Comparison of ENCODE assay signal across 8 mouse cellular contexts in genomic region chr11:69364910-69365309, GRCm38 (mm10). TPM values are rescaled to one million over a fixed set of nuclear protein-coding genes. Genes with fewer than 3 reads are reported as not detected.
DNase-seq lines count a peak whose midpoint lies in the region; ATAC-seq and TF ChIP-seq lines count a peak whose summit lies in the region.

No protein-coding gene starts in this region.

- peak overlapping the region; percentile 35 for H3K4me2 ChIP-seq in hindbrain, embryonic 11.5 days (replicated peaks; ENCODE audit: low read depth, low read length)

- in situ Hi-C loops in Patski (cut with MboI; ENCODE audit: low pct_unique_long_range_greater_than_20kb), result no loop called here

- POLR2A ChIA-PET in Patski (lab: Charles Lee), result no interaction called here

- TF ChIP-seq POLR2A in olfactory bulb, adult 2 months (IDR thresholded peaks at IDR 0.05; ENCODE audit: insufficient read depth, low read depth, low read length), result no peak

- no peaks in the 10 kb centered on the region for H3K9me3 ChIP-seq in hindbrain, embryonic 11.5 days (ENCODE audit: control insufficient read depth, low read length)

- peak; percentile 14 for ATAC-seq in Patski
- ATAC-seq in hindbrain, embryonic 11.5 days (ENCODE audit: low FRiP score), result peak; percentile 20; the same call in 1 of the 2 replicates

- peak; percentile 72 for DNase-seq in Patski (ENCODE audit: low read depth, low spot score)
- DNase-seq in cerebellum, postnatal 25 days, result peak; percentile 91 to 93
- DNase-seq in frontal cortex, postnatal 36 days (ENCODE audit: low spot score in 2 of 2), result peak; percentile 88 to 91
- peak; percentile 63 for DNase-seq in hindbrain, embryonic 11.5 days (ENCODE audit: low spot score)
- peak; percentile 75 for DNase-seq in layer of hippocampus, adult 9-10 months (ENCODE audit: low spot score)
- DNase-seq in lung, adult 18-20 months, result peak; percentile 98 to 99
- DNase-seq in urinary bladder, adult 18-20 months (ENCODE audit: low spot score in 2 of 2), result peak; percentile 86 to 88

- peaks cover 19% of the 10 kb centered on the region for H3K4me1 ChIP-seq in hindbrain, embryonic 11.5 days (replicated peaks; ENCODE audit: control insufficient read depth, insufficient read depth, low read length)
- peaks cover 39% of the 10 kb centered on the region for H3K4me1 ChIP-seq in olfactory bulb, adult 2 months (ENCODE audit: control insufficient read depth, insufficient read depth, low read length)

- CTCF ChIA-PET in Patski (lab: Charles Lee), result interaction anchor here (0.9 kb wide), 1 partner anchor 13 kb away, joined by 3 read pairs; no protein-coding TSS in a partner anchor

- no peaks in the 10 kb centered on the region for H3K27me3 ChIP-seq in Patski
- no peaks in the 10 kb centered on the region for H3K27me3 ChIP-seq in hindbrain, embryonic 11.5 days (ENCODE audit: control insufficient read depth, insufficient read depth, low read length)

- 0% methylated on average over 6 of the region's 6 CpGs for WGBS in hindbrain, embryonic 11.5 days
- WGBS in olfactory bulb, adult 2 months, result 0% methylated on average over 6 of the region's 6 CpGs

- H3K4me3 ChIP-seq in hindbrain, embryonic 11.5 days (ENCODE audit: low read depth, low read length), result no peak overlapping the region
- peak overlapping the region; percentile 39 for H3K4me3 ChIP-seq in olfactory bulb, adult 2 months (ENCODE audit: insufficient read depth, low read depth, low read length)

- peak overlapping the region; percentile 95 for H3K27ac ChIP-seq in hindbrain, embryonic 11.5 days (ENCODE audit: low read depth, low read length)
- H3K27ac ChIP-seq in olfactory bulb, adult 2 months (ENCODE audit: insufficient read depth, low read depth, low read length), result peak overlapping the region; percentile 85

- H3K36me3 ChIP-seq in hindbrain, embryonic 11.5 days (ENCODE audit: control insufficient read depth, insufficient read depth, low read length), result 0 out of 2 replicates have a peak, but pooled peaks cover 2% of the 10 kb centered on the region

- H3K9ac ChIP-seq in hindbrain, embryonic 11.5 days (ENCODE audit: low read depth, low read length), result peak overlapping the region; percentile 51; the same call in 1 of the 2 replicates

- no peak for TF ChIP-seq CTCF in Patski (IDR thresholded peaks at IDR 0.05)
- no peak for TF ChIP-seq CTCF in olfactory bulb, adult 2 months (IDR thresholded peaks at IDR 0.05; ENCODE audit: insufficient read depth, low read depth, low read length)

RNA-seq across cellular contexts. Expression of gene Chd3, which starts 4.3 kb away (rescaled TPM):
- 295 TPM for polyA plus RNA-seq in Patski (2021)
- 44.3 and 57.1 TPM in 2 replicates for polyA plus RNA-seq in hindbrain, embryonic 11.5 days (2014; fragmentation: Nextera tagmentation; extraction: Ambion mirVana)
- polyA plus RNA-seq in olfactory bulb, adult 2 months (2012; ENCODE audit: insufficient read depth, insufficient read length, low replicate concordance, missing spikeins), result 175 and 278 TPM in 2 replicates

RNA-seq across cellular contexts. Expression of gene Rnf227, which starts 24.6 kb away (rescaled TPM):
- polyA plus RNA-seq in Patski (2021), result 7.4 TPM
- 28.7 and 34.9 TPM in 2 replicates for polyA plus RNA-seq in hindbrain, embryonic 11.5 days (2014; fragmentation: Nextera tagmentation; extraction: Ambion mirVana)
- polyA plus RNA-seq in olfactory bulb, adult 2 months (2012; ENCODE audit: insufficient read depth, insufficient read length, low replicate concordance, missing spikeins), result not detected in 2 replicates

RNA-seq across cellular contexts. Expression of gene Naa38, which starts 30.4 kb away (rescaled TPM):
- 128 TPM for polyA plus RNA-seq in Patski (2021)
- polyA plus RNA-seq in hindbrain, embryonic 11.5 days (2014; fragmentation: Nextera tagmentation; extraction: Ambion mirVana), result 120 and 124 TPM in 2 replicates
- polyA plus RNA-seq in olfactory bulb, adult 2 months (2012; ENCODE audit: insufficient read depth, insufficient read length, low replicate concordance, missing spikeins), result not detected in 2 replicates

RNA-seq across cellular contexts. Expression of gene Cyb5d1, which starts 30.5 kb away (rescaled TPM):
- 28.1 TPM for polyA plus RNA-seq in Patski (2021)
- polyA plus RNA-seq in hindbrain, embryonic 11.5 days (2014; fragmentation: Nextera tagmentation; extraction: Ambion mirVana), result 32.7 and 45.2 TPM in 2 replicates
- not detected in 2 replicates for polyA plus RNA-seq in olfactory bulb, adult 2 months (2012; ENCODE audit: insufficient read depth, insufficient read length, low replicate concordance, missing spikeins)

RNA-seq across cellular contexts. Expression of gene Tmem88, which starts 33.1 kb away (rescaled TPM):
- polyA plus RNA-seq in Patski (2021), result 0.18 TPM
- polyA plus RNA-seq in hindbrain, embryonic 11.5 days (2014; fragmentation: Nextera tagmentation; extraction: Ambion mirVana), result 15.7 and 17.1 TPM in 2 replicates
- not detected in 2 replicates for polyA plus RNA-seq in olfactory bulb, adult 2 months (2012; ENCODE audit: insufficient read depth, insufficient read length, low replicate concordance, missing spikeins)

Comparison
In these comparisons a context has a peak if more than half of its experiments do, and no peak if none do; other contexts are left out.
1. RNA of gene Naa38, which starts 30.4 kb away (polyA plus RNA-seq): 128 TPM in Patski (single experiment) and 120 to 124 TPM in hindbrain, embryonic 11.5 days; not detected in olfactory bulb, adult 2 months; every median in the first group is over 100 times any median in the second.
2. Peak in every context shown above with its lines, with median percentiles within 50 percentile points of each other: DNase-seq.